Mouse (Mus musculus): Measurements from ENCODE around the gene Cyp21a1. TPM values are rescaled to one million over a fixed set of nuclear protein-coding genes. Genes with fewer than 3 reads are reported as not detected.

Gene Cyp21a1
- polyA plus RNA-seq, 1 experiment from 2014 or later: not detected

Small RNA genes within 50 kb of the gene (microRNA-seq; reads per million reads assigned to microRNA genes)
- gene Gm27471: not detected
- gene Mir6970: not detected
- gene Mir6971: 1.3 reads per million

Other genes starting within 250 kb of the Cyp21a1 start
- gene Notch4, start 240.3 kb downstream of the Cyp21a1 start, polyA plus RNA-seq (2016; fragmentation: Nextera tagmentation; extraction: Ambion mirVana): 6.9 TPM in 2 replicates
- gene Gpsm3, start 214.8 kb downstream of the Cyp21a1 start, polyA plus RNA-seq (2016; fragmentation: Nextera tagmentation; extraction: Ambion mirVana): 3.5 and 6.3 TPM in 2 replicates
- 25.1 and 28.0 TPM in 2 replicates for gene Pbx2, start 213.3 kb downstream of the Cyp21a1 start, polyA plus RNA-seq (2016; fragmentation: Nextera tagmentation; extraction: Ambion mirVana)
- 3.1 and 3.5 TPM in 2 replicates for gene Ager, start 206.7 kb downstream of the Cyp21a1 start, polyA plus RNA-seq (2016; fragmentation: Nextera tagmentation; extraction: Ambion mirVana)
- 139 TPM in 2 replicates for gene Rnf5, start 200.9 kb downstream of the Cyp21a1 start, polyA plus RNA-seq (2016; fragmentation: Nextera tagmentation; extraction: Ambion mirVana)
- gene Agpat1, start 200.3 kb downstream of the Cyp21a1 start, polyA plus RNA-seq (2016; fragmentation: Nextera tagmentation; extraction: Ambion mirVana): 54.8 and 62.8 TPM in 2 replicates
- 7.0 and 10.1 TPM in 2 replicates for gene Egfl8, start 188.6 kb downstream of the Cyp21a1 start, polyA plus RNA-seq (2016; fragmentation: Nextera tagmentation; extraction: Ambion mirVana)
- 18.0 and 18.8 TPM in 2 replicates for gene Ppt2, start 176.1 kb downstream of the Cyp21a1 start, polyA plus RNA-seq (2016; fragmentation: Nextera tagmentation; extraction: Ambion mirVana)
- 0.52 and 0.56 TPM in 2 replicates for gene Prrt1, start 175.0 kb downstream of the Cyp21a1 start, polyA plus RNA-seq (2016; fragmentation: Nextera tagmentation; extraction: Ambion mirVana)
- 16.6 and 16.8 TPM in 2 replicates for gene Fkbpl, start 159.8 kb downstream of the Cyp21a1 start, polyA plus RNA-seq (2016; fragmentation: Nextera tagmentation; extraction: Ambion mirVana)
- 110 TPM in 2 replicates for gene Atf6b, start 157.4 kb downstream of the Cyp21a1 start, polyA plus RNA-seq (2016; fragmentation: Nextera tagmentation; extraction: Ambion mirVana)
- gene Tnxb, start 134.0 kb downstream of the Cyp21a1 start, polyA plus RNA-seq (2016; fragmentation: Nextera tagmentation; extraction: Ambion mirVana): 0.01 and 0.05 TPM in 2 replicates
- 0.05 TPM in 1 of 2 replicates, not detected in the other for gene C4b, start 60.7 kb downstream of the Cyp21a1 start, polyA plus RNA-seq (2016; fragmentation: Nextera tagmentation; extraction: Ambion mirVana)
- gene Stk19, start 32.4 kb upstream of the Cyp21a1 start, polyA plus RNA-seq (2016; fragmentation: Nextera tagmentation; extraction: Ambion mirVana): 21.5 and 23.8 TPM in 2 replicates
- 65.5 and 77.7 TPM in 2 replicates for gene Dxo, start 32.5 kb upstream of the Cyp21a1 start, polyA plus RNA-seq (2016; fragmentation: Nextera tagmentation; extraction: Ambion mirVana)
- 61.6 and 64.3 TPM in 2 replicates for gene Skiv2l, start 45.6 kb upstream of the Cyp21a1 start, polyA plus RNA-seq (2016; fragmentation: Nextera tagmentation; extraction: Ambion mirVana)
- 127 and 134 TPM in 2 replicates for gene Nelfe, start 45.8 kb upstream of the Cyp21a1 start, polyA plus RNA-seq (2016; fragmentation: Nextera tagmentation; extraction: Ambion mirVana)
- gene Cfb, start 58.0 kb upstream of the Cyp21a1 start, polyA plus RNA-seq (2016; fragmentation: Nextera tagmentation; extraction: Ambion mirVana): 1.1 and 1.7 TPM in 2 replicates
- gene Zbtb12, start 74.9 kb upstream of the Cyp21a1 start, polyA plus RNA-seq (2016; fragmentation: Nextera tagmentation; extraction: Ambion mirVana): 8.6 and 8.9 TPM in 2 replicates
- gene Gm20547, start 77.5 kb upstream of the Cyp21a1 start, polyA plus RNA-seq (2016; fragmentation: Nextera tagmentation; extraction: Ambion mirVana): 0.31 TPM in 1 of 2 replicates, not detected in the other
- 1.2 and 2.5 TPM in 2 replicates for gene C2, start 93.7 kb upstream of the Cyp21a1 start, polyA plus RNA-seq (2016; fragmentation: Nextera tagmentation; extraction: Ambion mirVana)
- gene Ehmt2, start 93.9 kb upstream of the Cyp21a1 start, polyA plus RNA-seq (2016; fragmentation: Nextera tagmentation; extraction: Ambion mirVana): 111 and 121 TPM in 2 replicates
- 0.29 TPM in 1 of 2 replicates, not detected in the other for gene Slc44a4, start 109.9 kb upstream of the Cyp21a1 start, polyA plus RNA-seq (2016; fragmentation: Nextera tagmentation; extraction: Ambion mirVana)
- 19.2 and 20.8 TPM in 2 replicates for gene Neu1, start 126.7 kb upstream of the Cyp21a1 start, polyA plus RNA-seq (2016; fragmentation: Nextera tagmentation; extraction: Ambion mirVana)
- 0.33 and 0.36 TPM in 2 replicates for gene Hspa1b, start 154.7 kb upstream of the Cyp21a1 start, polyA plus RNA-seq (2016; fragmentation: Nextera tagmentation; extraction: Ambion mirVana)
- not detected in 2 replicates for gene Gm20481, start 165.4 kb upstream of the Cyp21a1 start, polyA plus RNA-seq (2016; fragmentation: Nextera tagmentation; extraction: Ambion mirVana)
- 4.2 and 4.9 TPM in 2 replicates for gene Hspa1a, start 167.6 kb upstream of the Cyp21a1 start, polyA plus RNA-seq (2016; fragmentation: Nextera tagmentation; extraction: Ambion mirVana)
- 0.84 and 0.99 TPM in 2 replicates for gene Hspa1l, start 168.1 kb upstream of the Cyp21a1 start, polyA plus RNA-seq (2016; fragmentation: Nextera tagmentation; extraction: Ambion mirVana)
- gene Lsm2, start 177.3 kb upstream of the Cyp21a1 start, polyA plus RNA-seq (2016; fragmentation: Nextera tagmentation; extraction: Ambion mirVana): 212 and 230 TPM in 2 replicates
- 150 and 160 TPM in 2 replicates for gene Vars, start 196.4 kb upstream of the Cyp21a1 start, polyA plus RNA-seq (2016; fragmentation: Nextera tagmentation; extraction: Ambion mirVana)
- 0.20 and 0.25 TPM in 2 replicates for gene Vwa7, start 212.0 kb upstream of the Cyp21a1 start, polyA plus RNA-seq (2016; fragmentation: Nextera tagmentation; extraction: Ambion mirVana)
- gene Sapcd1, start 223.5 kb upstream of the Cyp21a1 start, polyA plus RNA-seq (2016; fragmentation: Nextera tagmentation; extraction: Ambion mirVana): 8.7 and 9.5 TPM in 2 replicates
- 3.7 and 4.2 TPM in 2 replicates for gene Msh5, start 242.2 kb upstream of the Cyp21a1 start, polyA plus RNA-seq (2016; fragmentation: Nextera tagmentation; extraction: Ambion mirVana)
- gene Clic1, start 245.4 kb upstream of the Cyp21a1 start, polyA plus RNA-seq (2016; fragmentation: Nextera tagmentation; extraction: Ambion mirVana): 205 and 211 TPM in 2 replicates

Data from embryonic facial prominence, embryonic 12.5 days (tissue).